Mouse (Mus musculus) CH12.LX (cell line): ENCODE data around the gene Tmem158. TPM values are rescaled to one million over a fixed set of nuclear protein-coding genes. Genes with fewer than 3 reads are reported as not detected.

Experiments
- DNase-seq: peaks from one replicate; pipeline ENCODE4 v3.0.0-alpha.2; 2013; ENCODE audit errors: extremely low read depth
- H3K27ac ChIP-seq: 2 replicates; pipeline ENCODE4 v1.5.1; 2012; ENCODE audit warnings: low read depth, mild to moderate bottlenecking, control low read depth, moderate library complexity; ENCODE audit not compliant: insufficient read depth
- H3K27me3 ChIP-seq: replicated peaks from 2 replicates; pipeline ENCODE3; 2012; ENCODE audit warnings: inconsistent platforms
- H3K36me3 ChIP-seq, 2 experiments: replicated peaks in 1 of 2; 2 replicates each; pipeline versions ENCODE3 to v1.6.1; 2012; ENCODE audit warnings: inconsistent platforms in 1 of 2, low read length in 1 of 2, mild to moderate bottlenecking in 1 of 2, mixed read lengths in 1 of 2, moderate library complexity in 1 of 2; ENCODE audit not compliant: control insufficient read depth in 1 of 2, insufficient read depth in 1 of 2
- H3K4me1 ChIP-seq, 2 experiments: 2 replicates each; pipeline ENCODE4 v1.6.1; 2012; ENCODE audit warnings: inconsistent platforms in 1 of 2, moderate library complexity in 1 of 2; ENCODE audit not compliant: insufficient read depth in 2 of 2, control insufficient read depth in 1 of 2
- H3K4me2 ChIP-seq: 2 replicates; pipeline ENCODE4 v1.6.1; 2012; ENCODE audit warnings: low read depth, mild to moderate bottlenecking, control low read depth; ENCODE audit not compliant: poor library complexity, insufficient read depth, severe bottlenecking
- H3K4me3 ChIP-seq, 3 experiments: fragments of 150-350 bp in 1 of 3; sonication (generic) in 1 of 3; replicated peaks in 1 of 3; 2 replicates each; pipeline versions ENCODE3 to v1.5.1; 2011 to 2012; ENCODE audit warnings: low read depth in 2 of 3, low read length in 2 of 3, mild to moderate bottlenecking in 2 of 3, moderate library complexity in 2 of 3, control low read depth in 1 of 3, improper control_type of control experiment in 1 of 3, inconsistent platforms in 1 of 3, mixed read lengths in 1 of 3; ENCODE audit not compliant: poor library complexity in 1 of 3
- H3K79me2 ChIP-seq: replicated peaks from 2 replicates; pipeline ENCODE4 v1.6.1; 2012; ENCODE audit warnings: mild to moderate bottlenecking, moderate library complexity; ENCODE audit not compliant: control insufficient read depth, poor library complexity, insufficient read depth, severe bottlenecking; ENCODE audit errors: extremely low read depth
- H3K9ac ChIP-seq: 2 replicates; pipeline ENCODE4 v1.6.1; 2012; ENCODE audit warnings: low read depth, mild to moderate bottlenecking, control low read depth, moderate library complexity; ENCODE audit not compliant: insufficient read depth
- H3K9me3 ChIP-seq: replicated peaks from 2 replicates; pipeline ENCODE3; 2012; ENCODE audit warnings: low read length, inconsistent platforms, mixed read lengths
- BHLHE40 ChIP-seq: IDR thresholded peaks from 2 replicates; pipeline ENCODE4 v1.6.1; 2011; ENCODE audit warnings: mild to moderate bottlenecking, low read depth, low read length, improper control_type of control experiment
- CHD1 ChIP-seq: IDR thresholded peaks from 2 replicates; pipeline ENCODE4 v1.6.1; 2012; ENCODE audit warnings: low read depth, low read length, improper control_type of control experiment, inconsistent platforms
- CHD2 ChIP-seq: IDR thresholded peaks from 2 replicates; pipeline ENCODE4 v1.6.1; 2011; ENCODE audit warnings: low read length, improper control_type of control experiment
- CTCF ChIP-seq, 2 experiments: IDR thresholded peaks in 1 of 2; conservative IDR thresholded peaks in 1 of 2; 2 replicates each; pipeline ENCODE4 v1.5.1; 2011 to 2012; ENCODE audit warnings: low read depth in 2 of 2, low read length in 2 of 2, improper control_type of control experiment in 1 of 2, inconsistent platforms in 1 of 2, mild to moderate bottlenecking in 1 of 2, moderate library complexity in 1 of 2
- ELF1 ChIP-seq: IDR thresholded peaks from 2 replicates; pipeline ENCODE4 v1.6.1; 2014; ENCODE audit warnings: low read depth, mild to moderate bottlenecking, inconsistent platforms, low read length, improper control_type of control experiment
- EP300 ChIP-seq: IDR thresholded peaks from 2 replicates; pipeline ENCODE4 v1.6.1; 2011; ENCODE audit warnings: low read length, improper control_type of control experiment
- ETS1 ChIP-seq: conservative IDR thresholded peaks from 2 replicates; pipeline ENCODE4 v1.6.1; 2012; ENCODE audit warnings: low read depth, mild to moderate bottlenecking, inconsistent platforms, low read length, improper control_type of control experiment, moderate library complexity
- IRF4 ChIP-seq: IDR thresholded peaks from 2 replicates; pipeline ENCODE4 v1.6.1; 2014; ENCODE audit warnings: low read depth, mild to moderate bottlenecking, inconsistent platforms, low read length, improper control_type of control experiment
- JUND ChIP-seq: conservative IDR thresholded peaks from 2 replicates; pipeline ENCODE4 v1.6.1; 2011; ENCODE audit warnings: low read depth, low read length, improper control_type of control experiment
- MAFK ChIP-seq: IDR thresholded peaks from 2 replicates; pipeline ENCODE4 v1.6.1; 2011; ENCODE audit warnings: low read length, improper control_type of control experiment; ENCODE audit not compliant: insufficient replicate concordance
- MAX ChIP-seq: IDR thresholded peaks from 2 replicates; pipeline ENCODE4 v1.6.1; 2011; ENCODE audit warnings: low read length, improper control_type of control experiment
- MAZ ChIP-seq: IDR thresholded peaks from 2 replicates; pipeline ENCODE4 v1.6.1; 2012; ENCODE audit warnings: low read depth, mild to moderate bottlenecking, inconsistent platforms, low read length, improper control_type of control experiment, moderate library complexity
- MEF2A ChIP-seq: IDR thresholded peaks from 2 replicates; pipeline ENCODE4 v1.6.1; 2014; ENCODE audit warnings: low read depth, mild to moderate bottlenecking, inconsistent platforms, low read length, improper control_type of control experiment, borderline replicate concordance
- MYC ChIP-seq: IDR thresholded peaks from 2 replicates; pipeline ENCODE4 v1.6.1; 2011; ENCODE audit warnings: low read depth, mild to moderate bottlenecking, improper control_type of control experiment, low read length
- NRF1 ChIP-seq: IDR thresholded peaks from 2 replicates; pipeline ENCODE4 v1.6.1; 2014; ENCODE audit warnings: low read depth, mild to moderate bottlenecking, inconsistent platforms, low read length, improper control_type of control experiment, moderate library complexity
- PAX5 ChIP-seq: IDR thresholded peaks from 2 replicates; pipeline ENCODE4 v1.6.1; 2012; ENCODE audit warnings: low read length, inconsistent platforms, mixed read lengths
- POLR2A ChIP-seq: IDR thresholded peaks from 2 replicates; pipeline ENCODE4 v1.6.1; 2011; ENCODE audit warnings: low read depth, mild to moderate bottlenecking, improper control_type of control experiment, low read length
- POLR2AphosphoS2 ChIP-seq: IDR thresholded peaks from 2 replicates; pipeline ENCODE4 v1.6.1; 2011; ENCODE audit warnings: low read depth, low read length, improper control_type of control experiment
- RAD21 ChIP-seq: IDR thresholded peaks from 2 replicates; pipeline ENCODE4 v1.6.1; 2011; ENCODE audit warnings: low read depth, mild to moderate bottlenecking, low read length, improper control_type of control experiment, moderate library complexity
- RCOR1 ChIP-seq: conservative IDR thresholded peaks from 2 replicates; pipeline ENCODE4 v1.6.1; 2012; ENCODE audit warnings: low read depth, mild to moderate bottlenecking, inconsistent platforms, low read length, improper control_type of control experiment
- SIN3A ChIP-seq: IDR thresholded peaks from 2 replicates; pipeline ENCODE4 v1.6.1; 2012; ENCODE audit warnings: low read length, improper control_type of control experiment, inconsistent platforms
- SMC3 ChIP-seq: IDR thresholded peaks from 2 replicates; pipeline ENCODE4 v1.6.1; 2011; ENCODE audit warnings: low read depth, low read length, improper control_type of control experiment
- TBP ChIP-seq: conservative IDR thresholded peaks from 2 replicates; pipeline ENCODE4 v1.6.1; 2011; ENCODE audit warnings: low read depth, low read length, improper control_type of control experiment
- UBTF ChIP-seq: IDR thresholded peaks from 2 replicates; pipeline ENCODE4 v1.6.1; 2012; ENCODE audit warnings: low read depth, mild to moderate bottlenecking, inconsistent platforms, low read length, improper control_type of control experiment, moderate library complexity
- USF1 ChIP-seq: IDR thresholded peaks from 2 replicates; pipeline ENCODE4 v1.6.1; 2014; ENCODE audit warnings: low read depth, mild to moderate bottlenecking, inconsistent platforms, low read length, improper control_type of control experiment
- ZKSCAN1 ChIP-seq: IDR thresholded peaks from 2 replicates; pipeline ENCODE4 v1.6.1; 2012; ENCODE audit warnings: low read depth, inconsistent platforms, low read length, improper control_type of control experiment, borderline replicate concordance
- ZNF384 ChIP-seq: IDR thresholded peaks from 2 replicates; pipeline ENCODE4 v1.6.1; 2012; ENCODE audit warnings: low read depth, low read length, improper control_type of control experiment, inconsistent platforms
- dilution Hi-C: fragments of 300-500 bp; cut with MboI; formaldehyde crosslinking; loops from 2 replicates; pipeline ENCODE4 v1.14.3; 2020; ENCODE audit warnings: low sequenced_read_pairs; ENCODE audit not compliant: extremely low pct_unique_long_range_greater_than_20kb, extremely low pct_ligation_motif_present
- in situ Hi-C: fragments of 300-500 bp; cut with MboI; formaldehyde crosslinking; loops from 3 replicates; pipeline ENCODE4 v1.14.3; 2019; ENCODE audit warnings: low sequenced_read_pairs, low pct_ligation_motif_present, low pct_unique_long_range_greater_than_20kb, mixed read lengths
- polyA plus RNA-seq: library from polyadenylated mRNA; unstranded; fragments of >175 nt; gene quantifications from 2 replicates; pipeline ENCODE4 v1.2.1, GENCODE M21; 2012; ENCODE audit warnings: low read depth; ENCODE audit not compliant: insufficient read length
- total RNA-seq, 2 experiments: library from RNA; depleted of rRNA; stranded (reverse); fragments of 300-350 nt in 1 of 2; fragments of >200 nt in 1 of 2; gene quantifications; 2 replicates each; pipeline ENCODE4 v1.2.3; 2012 to 2014

The Tmem158 gene
- total and polyA plus RNA-seq, 3 experiments, result 2.1 to 7.3 (median 2.4) TPM

GRCm38 (mm10) chr9:123245146-123245545 is 15.4 kb downstream of the Tmem158 start:
- dilution Hi-C loops, result no loop called here

DNA sequence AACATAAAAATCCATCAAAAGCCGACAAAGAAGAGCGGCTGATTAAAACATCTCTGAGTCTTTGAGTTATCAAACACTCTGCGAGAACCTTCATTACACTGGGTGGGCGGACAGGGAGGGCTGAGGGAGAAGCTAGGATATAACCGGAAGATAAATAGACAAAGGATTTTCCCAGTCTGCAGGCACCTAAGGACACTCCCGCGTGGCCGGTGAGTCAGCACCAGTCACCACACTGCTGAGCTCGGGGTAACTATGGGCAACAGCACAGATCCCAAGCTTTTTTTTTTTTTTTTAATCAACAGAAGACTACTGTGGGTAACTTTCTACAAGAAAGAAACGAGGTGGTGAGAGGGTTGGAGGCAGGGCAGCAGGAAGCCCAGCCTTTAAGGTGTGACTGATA is 16.6 kb downstream of the Tmem158 start:
- Histone ChIP-seq H3K4me2 (no peak overlapping the region), H3K27ac (no peak overlapping the region), H3K36me3 (no peaks in the 10 kb centered on the region), H3K9ac (no peak overlapping the region), H3K79me2 (no peaks in the 10 kb centered on the region), H3K4me1 (peaks cover 15 to 30% of the 10 kb centered on the region in 2 experiments), H3K27me3 (no peaks in the 10 kb centered on the region), H3K9me3 (peaks cover 3% of the 10 kb centered on the region), H3K4me3 (no peak overlapping the region)
- no peak for DNase-seq
- in situ Hi-C loops, result no loop called here
- TF ChIP-seq ZKSCAN1 (no peak), NRF1 (no peak), RCOR1 (no peak), MAFK (no peak), EP300 (no peak), CHD1 (no peak)
- dilution Hi-C loops, result no loop called here

More at GRCm38 (mm10) chr9:123245146-123245545, 15.4 kb downstream of the Tmem158 start:
- Histone ChIP-seq H3K9ac (no peak overlapping the region), H3K9me3 (peaks cover 3% of the 10 kb centered on the region), H3K4me1 (peaks cover 5 to 18% of the 10 kb centered on the region in 2 experiments), H3K36me3 (no peaks in the 10 kb centered on the region), H3K79me2 (no peaks in the 10 kb centered on the region), H3K27ac (no peak overlapping the region), H3K27me3 (no peaks in the 10 kb centered on the region), H3K4me2 (no peak overlapping the region), H3K4me3 (no peak overlapping the region)
- DNase-seq, result no peak
- TF ChIP-seq PAX5, result no peak
- no peak for TF ChIP-seq CHD2
- no peak for TF ChIP-seq JUND
- TF ChIP-seq MEF2A, result no peak
- no peak for TF ChIP-seq MYC
- in situ Hi-C loops, result no loop called here

DNA sequence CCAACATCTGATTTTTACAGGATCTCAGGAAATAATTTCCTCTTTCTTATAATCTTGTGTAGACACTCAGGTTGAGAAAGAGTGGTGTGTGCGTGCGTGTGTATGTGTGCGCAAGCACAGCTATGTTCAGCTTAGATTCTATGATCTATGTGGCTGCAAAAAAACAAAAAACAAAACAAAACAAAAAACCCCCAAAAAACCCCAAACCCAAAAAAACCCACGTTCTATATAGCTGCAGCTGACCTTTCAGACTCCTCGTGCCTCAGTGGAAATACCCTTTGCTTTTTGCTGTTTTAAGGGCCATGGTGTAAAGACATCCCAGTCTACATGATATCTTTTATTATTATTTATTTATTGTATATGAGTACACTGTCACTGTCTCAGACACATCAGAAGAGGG is 19.4 kb downstream of the Tmem158 start:
- H3K4me3 ChIP-seq, result no peak overlapping the region
- DNase-seq, result no peak
- peaks cover 3% of the 10 kb centered on the region for H3K9me3 ChIP-seq
- no peak overlapping the region for H3K27ac ChIP-seq
- H3K27me3 ChIP-seq, result no peaks in the 10 kb centered on the region
- no peaks in the 10 kb centered on the region for H3K79me2 ChIP-seq
- H3K36me3 ChIP-seq, result no peaks in the 10 kb centered on the region
- H3K9ac ChIP-seq, result no peak overlapping the region
- peaks cover 31 to 57% of the 10 kb centered on the region in 2 experiments for H3K4me1 ChIP-seq
- in situ Hi-C loops, result no loop called here
- dilution Hi-C loops, result no loop called here
- H3K4me2 ChIP-seq, result 0 out of 2 replicates have a peak overlapping the region, but pooled peaks have one; percentile 19
- TF ChIP-seq USF1 (no peak), MAZ (no peak), JUND (no peak), ELF1 (no peak), POLR2AphosphoS2 (no peak), TBP (no peak), EP300 (0 out of 2 replicates have a peak, but pooled peaks have one; percentile 9), POLR2A (no peak), RAD21 (no peak), UBTF (no peak), IRF4 (no peak), MAX (no peak), CTCF (conservative IDR thresholded peaks at IDR 0.05 in 1 of 2, IDR thresholded peaks at IDR 0.05 in 1 of 2; ENCODE audit: low read depth in 2 of 2, low read length in 2 of 2) (no peak), NRF1 (no peak), ZNF384 (peak; percentile 49; the same call in 1 of the 2 replicates), MYC (0 out of 2 replicates have a peak, but pooled peaks have one; percentile 18), CHD2 (no peak), SMC3 (no peak), ETS1 (peak; percentile 41; the same call in 1 of the 2 replicates), SIN3A (no peak), BHLHE40 (peak; percentile 74)
